Mouse (Mus musculus) hindlimb bud, embryonic 11.5 days (tissue): ENCODE data around the gene Rint1.
"Not testable (repeated sequence)": the region's sequence is repeated elsewhere in the genome, so short reads cannot be mapped to it uniquely, and the experiment has no call there.

Source experiments
- DNase-seq: peaks from one replicate; pipeline ENCODE4 v3.0.0-alpha.2; 2012; ENCODE audit warnings: low read depth, low spot score; ENCODE audit errors: extremely low spot score

Gene Rint1

DNA sequence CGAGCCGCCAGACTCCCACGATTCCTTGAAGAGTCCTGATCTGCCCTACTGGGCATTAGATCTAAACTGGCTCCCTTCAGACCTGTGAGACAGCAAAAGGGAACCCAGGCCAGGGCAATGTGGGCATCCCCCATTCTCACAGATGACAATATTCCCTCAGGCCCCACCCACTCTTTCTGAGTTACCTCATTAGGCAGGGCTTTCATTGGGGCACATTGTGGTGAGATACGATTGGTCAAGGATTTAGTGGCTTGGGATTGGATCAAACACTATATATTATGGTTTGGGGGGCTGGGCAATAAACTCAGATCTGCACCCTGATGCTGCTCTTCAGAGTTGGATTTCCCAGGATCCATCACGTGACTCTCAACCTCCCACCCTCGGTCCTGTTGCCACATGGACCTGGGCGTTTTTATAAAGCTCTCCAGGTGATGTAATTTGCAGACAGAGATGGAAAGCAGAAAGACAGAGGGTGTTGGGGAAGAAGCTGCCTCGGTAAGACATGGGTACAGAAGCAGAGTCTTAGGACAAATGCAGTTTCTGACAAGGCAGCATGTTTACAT is 36.7 kb downstream of the Rint1 start:
- DNase-seq = no peak

- no peak for DNase-seq
Measured at GRCm38 (mm10) chr5:23826321-23827004, 39.0 kb downstream of the Rint1 start.

DNA sequence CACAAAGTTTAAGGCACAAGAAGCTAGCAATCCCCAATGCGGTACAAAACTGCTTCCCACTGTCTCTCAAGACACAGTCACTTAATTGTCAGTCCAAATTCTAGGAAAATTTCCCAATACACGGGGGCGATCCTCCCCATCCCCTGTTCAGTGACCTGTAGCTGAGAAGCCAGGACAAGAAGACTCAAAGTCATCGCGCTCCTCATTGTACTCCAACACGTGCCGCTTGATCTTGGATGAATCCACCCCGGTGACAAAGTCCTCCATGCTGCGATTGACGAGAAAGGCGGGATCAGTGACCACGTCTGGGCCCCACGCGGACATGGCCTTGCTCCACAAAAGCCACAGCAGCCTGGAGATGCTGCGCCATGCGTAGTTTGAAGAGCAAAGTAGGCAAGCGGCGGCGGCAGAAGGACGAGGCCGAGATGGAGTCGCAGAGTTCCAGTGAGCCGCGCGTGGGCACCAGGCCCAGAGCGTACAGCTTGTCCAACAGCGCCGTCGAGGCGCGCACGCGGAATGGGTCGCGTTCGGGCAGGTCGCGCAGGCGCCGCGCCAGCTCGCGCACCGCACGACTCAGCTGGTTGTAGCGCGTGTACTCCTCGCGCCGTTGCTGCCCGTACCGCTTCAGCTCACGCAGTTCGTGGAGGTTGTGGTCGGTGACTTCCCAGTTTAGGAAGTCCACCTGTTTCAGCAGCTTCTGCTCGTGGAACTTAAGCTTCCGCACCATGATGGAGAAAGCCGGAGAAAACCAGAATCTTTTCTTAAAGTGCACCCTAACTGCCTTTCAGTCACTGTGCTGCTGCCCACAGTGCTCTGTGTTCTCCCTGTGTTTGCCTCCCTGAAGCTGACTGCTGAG is 43.6 kb downstream of the Rint1 start:
- DNase-seq = no peak

GRCm38 (mm10) chr5:23835691-23836090 is 48.2 kb downstream of the Rint1 start:
- DNase-seq = not testable (repeated sequence)

- no peak for DNase-seq
Measured at GRCm38 (mm10) chr5:23838158-23838557, 50.6 kb downstream of the Rint1 start.

GRCm38 (mm10) chr5:23843674-23844530 is 56.4 kb downstream of the Rint1 start, which contains the start of gene Tomm7:
TSS of gene Tomm7 (minus strand) at chr5:23844161.
- DNase-seq = peak; percentile 95

- DNase-seq = no peak
Measured at GRCm38 (mm10) chr5:23844531-23844841, 57.0 kb downstream of the Rint1 start.

GRCm38 (mm10) chr5:23845141-23845540 is 57.6 kb downstream of the Rint1 start:
- no peak for DNase-seq

GRCm38 (mm10) chr5:23850345-23851159 is 63.0 kb downstream of the Rint1 start:
- DNase-seq = peak; percentile 61

DNA sequence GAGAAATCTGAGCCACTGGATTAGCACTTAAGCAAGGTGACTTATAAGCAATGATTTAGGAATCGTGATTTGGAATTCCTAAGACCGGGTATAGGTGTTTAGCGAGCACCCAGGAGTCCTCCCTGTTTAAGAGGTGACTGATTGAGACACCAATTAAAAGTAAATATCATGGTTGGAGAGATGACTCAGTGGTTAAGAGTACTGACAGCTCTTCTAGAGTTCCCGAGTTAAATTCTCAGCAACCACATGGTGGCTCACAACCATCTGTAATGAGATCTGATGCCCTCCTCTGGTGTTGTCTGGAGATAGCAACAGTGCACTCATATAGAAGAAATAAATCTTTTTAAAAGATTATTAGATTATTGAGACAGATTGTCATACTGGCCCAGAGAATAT is 63.6 kb downstream of the Rint1 start:
- not testable (repeated sequence) for DNase-seq

DNA sequence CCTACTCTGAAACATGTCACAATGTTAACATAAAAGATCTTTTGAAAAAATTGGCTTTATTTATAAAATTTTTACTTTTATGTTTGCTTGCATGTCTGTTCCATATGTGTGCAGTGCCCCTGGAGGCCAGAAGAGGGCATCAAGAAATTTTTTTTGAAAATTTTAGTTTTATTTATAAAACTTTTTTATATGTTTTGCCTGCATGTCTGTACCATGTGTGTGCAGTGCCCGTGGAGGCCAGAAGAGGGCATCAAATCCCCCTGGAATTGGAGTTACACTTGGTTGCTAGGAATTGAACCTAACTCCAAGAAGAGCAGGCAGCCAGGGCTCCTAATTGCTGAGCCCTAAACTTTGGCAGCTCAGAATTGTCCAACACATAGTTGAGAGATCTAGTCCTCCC is 65.4 kb downstream of the Rint1 start:
- DNase-seq = not testable (repeated sequence)

DNA sequence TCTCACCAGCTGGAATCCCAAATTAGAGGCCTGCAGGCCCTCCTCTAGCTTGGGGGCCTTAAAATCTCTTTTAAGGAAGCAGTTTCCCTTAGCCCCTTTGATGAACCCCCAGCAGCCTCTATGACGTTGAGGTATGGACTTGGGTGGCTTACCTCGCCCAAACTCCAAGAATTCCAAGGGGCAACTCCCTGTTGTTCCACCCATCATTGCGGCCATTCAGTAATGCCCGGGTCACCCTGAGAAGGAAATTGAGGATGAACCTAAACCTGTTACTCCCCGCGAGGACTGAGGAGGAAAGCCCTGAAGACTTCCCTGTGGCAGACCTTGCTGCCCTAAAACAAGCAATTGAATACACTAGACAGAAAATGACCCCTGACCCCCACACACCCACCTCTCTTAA is 68.0 kb downstream of the Rint1 start:
- DNase-seq = no peak

DNA sequence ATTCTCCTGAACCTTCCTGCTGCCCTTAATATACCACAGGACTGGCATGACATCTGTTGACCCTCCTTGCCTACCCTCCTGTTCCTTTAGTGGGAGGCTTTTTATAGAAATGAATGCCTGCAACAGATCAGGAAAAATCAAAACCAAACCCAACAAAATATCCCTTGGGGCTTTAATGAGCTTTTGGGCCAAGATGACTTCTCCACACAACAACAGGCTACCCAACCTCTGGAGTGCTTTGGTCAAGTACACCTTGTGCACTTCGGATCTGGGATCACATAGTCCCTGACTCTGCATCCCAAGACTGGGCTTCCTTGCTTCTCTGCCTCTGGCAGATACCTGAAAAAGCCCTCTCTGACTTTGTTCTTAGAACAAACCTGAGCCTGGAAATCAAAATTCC is 68.7 kb downstream of the Rint1 start:
- DNase-seq = no peak

GRCm38 (mm10) chr5:23857189-23857588 is 69.7 kb downstream of the Rint1 start:
- no peak for DNase-seq

DNA sequence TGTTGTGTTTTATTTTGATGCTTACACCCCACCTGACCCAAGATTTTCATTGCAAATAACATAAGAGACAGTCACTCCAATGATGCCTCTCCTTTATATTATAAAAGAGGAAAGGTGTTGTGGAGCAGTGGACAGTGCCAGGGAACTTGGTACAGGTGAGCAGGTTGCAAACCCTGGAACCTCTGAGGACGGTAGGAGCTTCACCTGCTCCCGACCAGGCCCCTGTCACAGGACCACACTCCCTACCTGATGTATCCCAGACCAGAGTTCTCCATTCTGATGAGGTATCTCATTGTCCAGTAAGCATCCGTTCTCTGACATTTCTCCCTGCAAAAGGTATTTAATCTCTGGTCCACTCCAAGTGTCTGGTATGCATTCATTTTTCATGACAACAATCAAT is 70.5 kb downstream of the Rint1 start:
- no peak for DNase-seq

DNA sequence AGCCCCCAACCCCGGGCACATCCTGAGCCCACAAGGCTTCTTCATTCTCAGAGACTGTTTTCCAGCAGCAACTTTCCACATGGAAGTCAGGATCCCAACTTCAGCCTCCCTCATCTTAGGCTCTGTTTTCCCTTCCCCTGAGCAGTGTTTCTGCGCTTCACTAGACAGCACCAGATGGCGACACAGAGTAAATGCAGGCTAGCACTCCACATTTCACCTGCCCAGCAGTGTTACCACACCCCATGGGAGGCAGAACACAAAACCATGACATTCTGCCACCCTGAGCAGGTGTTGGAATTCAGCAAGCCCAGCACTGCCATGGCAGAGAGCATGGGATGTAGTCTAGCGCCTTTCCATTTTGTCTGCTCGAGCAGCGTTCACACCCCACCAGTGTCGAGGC is 71.1 kb downstream of the Rint1 start:
- DNase-seq = no peak

DNA sequence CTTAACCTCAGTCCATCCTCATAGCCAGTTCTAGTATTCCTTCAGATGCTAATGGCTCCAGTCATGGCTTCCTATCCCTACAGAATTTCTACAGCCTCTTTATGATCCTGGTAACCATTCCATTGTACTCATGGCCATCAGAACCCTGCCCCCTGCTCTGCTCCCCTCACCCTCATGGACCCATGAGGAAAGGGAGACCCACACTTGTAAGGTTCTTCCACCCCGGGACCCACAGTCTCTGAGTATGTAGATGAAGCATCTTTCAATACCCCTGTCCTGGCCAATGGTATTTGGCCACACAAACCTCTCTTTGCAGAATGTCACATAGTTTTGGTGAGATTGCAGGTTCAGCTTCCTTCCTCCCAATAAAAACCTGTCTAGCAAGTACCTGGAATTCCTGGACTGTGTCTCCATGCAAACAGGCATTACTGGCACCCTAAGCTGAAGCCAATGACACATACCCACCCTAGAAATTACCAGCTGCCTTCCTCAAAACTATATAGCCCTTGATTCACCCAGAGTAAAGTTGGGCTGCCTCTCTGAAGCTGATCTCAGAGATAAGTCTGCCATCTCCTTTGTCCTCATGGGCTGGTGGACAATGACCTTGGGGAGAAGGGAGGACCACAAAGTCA is 71.7 kb downstream of the Rint1 start:
- no peak for DNase-seq

- DNase-seq = no peak
Measured at GRCm38 (mm10) chr5:23859896-23860295, 72.4 kb downstream of the Rint1 start.

DNA sequence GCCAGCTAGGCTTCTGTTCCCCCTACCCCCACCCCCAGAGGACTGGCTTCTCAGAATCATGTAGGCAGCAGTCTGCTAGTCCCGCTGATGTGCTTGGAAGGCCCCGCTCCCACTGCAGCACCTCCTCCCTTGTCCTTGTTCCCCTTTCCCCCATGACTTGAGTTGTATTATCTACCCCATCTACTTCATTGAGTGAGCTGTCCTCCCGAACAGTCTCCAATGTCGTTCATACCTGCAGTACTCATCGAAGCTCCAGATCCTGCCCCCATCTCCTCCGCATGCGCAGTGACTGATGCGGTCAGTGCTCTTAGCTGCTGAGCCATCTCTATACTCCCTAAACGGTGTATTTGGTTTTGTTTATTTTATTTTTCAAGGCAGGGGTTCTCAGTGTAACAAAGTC is 74.2 kb downstream of the Rint1 start:
- no peak for DNase-seq

GRCm38 (mm10) chr5:23862291-23862690 is 74.8 kb downstream of the Rint1 start:
- DNase-seq = no peak
